10 mouse cellular contexts compared by ENCODE assay signal in genomic region chr3:85299649-85300550, GRCm38 (mm10).
DNase-seq lines count a peak whose midpoint lies in the region; ATAC-seq and TF ChIP-seq lines count a peak whose summit lies in the region.
"Had no signal": no experiment of that assay in that cellular context is flagged by ENCODE, and none has a peak within 500 bp of the region (broad histone marks: within the 10 kb centered on the region; RNA-seq: fewer than 3 reads in every experiment).

No protein-coding gene starts in this region.

- no peak for ATAC-seq in frontal cortex, adult (ENCODE audit: low TSS enrichment)
- no peak for ATAC-seq in limb, embryonic 14.5 days (ENCODE audit: low FRiP score, low read depth)
- ATAC-seq in inflammation-experienced regulatory T-cells, adult 6 months = no peak

- H3K4me1 ChIP-seq in limb, embryonic 14.5 days (ENCODE audit: control insufficient read depth, insufficient read depth, low read length) = no peaks in the 10 kb centered on the region

- peak overlapping the region; percentile 38; the same call in 1 of the 2 replicates for H3K27ac ChIP-seq in limb, embryonic 14.5 days (replicated peaks; ENCODE audit: low read depth, low read length)

- H3K9ac ChIP-seq in limb, embryonic 14.5 days (ENCODE audit: low read depth, low read length, severe bottlenecking) = no peak overlapping the region

- DNase-seq in frontal cortex, postnatal 10 days (ENCODE audit: low spot score in 2 of 2) = peak; percentile 44 to 63
- peak; percentile 45 for DNase-seq in brain, adult 2 months (ENCODE audit: low read depth, low spot score)
- peak; percentile 21 for DNase-seq in fibroblast of lung, adult 2 months (ENCODE audit: low read depth)
- DNase-seq in limb, embryonic 14.5 days (ENCODE audit: low spot score) = no peak
- no peak for DNase-seq in thymus, postnatal 25 days
- no peak for DNase-seq in adrenal gland, postnatal 14 days
- DNase-seq: kidney, postnatal 36 days had no signal

- no peak for TF ChIP-seq POLR2A in limb, embryonic 14.5 days (IDR thresholded peaks at IDR 0.05; ENCODE audit: borderline replicate concordance, extremely low read depth, insufficient read depth, insufficient read length)

- H3K27me3 ChIP-seq in limb, embryonic 14.5 days (ENCODE audit: control insufficient read depth, insufficient read depth, low read length) = no peaks in the 10 kb centered on the region

- H3K36me3 ChIP-seq in limb, embryonic 14.5 days (ENCODE audit: control insufficient read depth, insufficient read depth, low read length) = no peaks in the 10 kb centered on the region

- H3K4me3 ChIP-seq in limb, embryonic 14.5 days (replicated peaks; ENCODE audit: low read length) = no peak overlapping the region
- H3K4me3 ChIP-seq: erythroblast, embryonic 14.5 days had no signal

- no peak overlapping the region for H3K4me2 ChIP-seq in limb, embryonic 14.5 days (replicated peaks; ENCODE audit: low read depth, low read length, severe bottlenecking)

- H3K9me3 ChIP-seq in limb, embryonic 14.5 days (ENCODE audit: control insufficient read depth, low read length) = no peaks in the 10 kb centered on the region

- 74% methylated on average over 18 of the region's 18 CpGs for WGBS in limb, embryonic 14.5 days

Comparison
In these comparisons a context has a peak if more than half of its experiments do, and no peak if none do; other contexts are left out.
1. DNase-seq: peak in frontal cortex, postnatal 10 days (2 of 2), brain, adult 2 months (single experiment) and fibroblast of lung, adult 2 months (single experiment); none in limb, embryonic 14.5 days (single experiment), thymus, postnatal 25 days (single experiment) and adrenal gland, postnatal 14 days (single experiment).